16 mouse cellular contexts compared by ENCODE assay signal in genomic region chr11:117491408-117492208, GRCm38 (mm10). TPM values are rescaled to one million over a fixed set of nuclear protein-coding genes. Genes with fewer than 3 reads are reported as not detected.
A peak's percentile ranks its signal among the peaks of the same experiment; 100 is the strongest.
DNase-seq lines count a peak whose midpoint lies in the region; ATAC-seq and TF ChIP-seq lines count a peak whose summit lies in the region.
"Had no signal": no experiment of that assay in that cellular context is flagged by ENCODE, and none has a peak within 500 bp of the region (broad histone marks: within the 10 kb centered on the region; RNA-seq: fewer than 3 reads in every experiment).

No protein-coding gene starts in this region.

- no peak overlapping the region for H3K27ac ChIP-seq in ES-Bruce4 (ENCODE audit: insufficient read depth, low read length)
- H3K27ac ChIP-seq in embryonic facial prominence, embryonic 12.5 days = peak overlapping the region; percentile 90
- peak overlapping the region; percentile 9; the same call in 1 of the 2 replicates for H3K27ac ChIP-seq in forebrain, postnatal 0 days (ENCODE audit: low read depth, low read length)
- H3K27ac ChIP-seq in limb, embryonic 14.5 days (replicated peaks; ENCODE audit: low read depth, low read length) = peak overlapping the region; percentile 39; the same call in 1 of the 2 replicates
- H3K27ac ChIP-seq in heart, embryonic 11.5 days (ENCODE audit: low read depth, low read length) = no peak overlapping the region
- H3K27ac ChIP-seq: heart, embryonic 15.5 days had no signal

- H3K4me3 ChIP-seq in ES-Bruce4 (ENCODE audit: low read depth, low read length) = peak overlapping the region; percentile 52
- no peak overlapping the region for H3K4me3 ChIP-seq in embryonic facial prominence, embryonic 12.5 days
- H3K4me3 ChIP-seq in forebrain, postnatal 0 days (ENCODE audit: low read depth, low read length) = no peak overlapping the region
- no peak overlapping the region for H3K4me3 ChIP-seq in limb, embryonic 14.5 days (replicated peaks; ENCODE audit: low read length)
- no peak overlapping the region for H3K4me3 ChIP-seq in heart, embryonic 11.5 days (ENCODE audit: low read depth, low read length)
- H3K4me3 ChIP-seq: erythroblast, embryonic 14.5 days; heart, embryonic 15.5 days had no signal

- H3K4me1 ChIP-seq in ES-Bruce4 (ENCODE audit: control insufficient read depth, insufficient read depth, low read length) = no peaks in the 10 kb centered on the region
- peaks cover 31% of the 10 kb centered on the region for H3K4me1 ChIP-seq in embryonic facial prominence, embryonic 12.5 days
- peaks cover 3% of the 10 kb centered on the region for H3K4me1 ChIP-seq in forebrain, postnatal 0 days (ENCODE audit: insufficient read depth)
- peaks cover 7% of the 10 kb centered on the region for H3K4me1 ChIP-seq in limb, embryonic 14.5 days (ENCODE audit: control insufficient read depth, insufficient read depth, low read length)
- H3K4me1 ChIP-seq in heart, embryonic 11.5 days (ENCODE audit: control insufficient read depth, insufficient read depth, low read length) = no peaks in the 10 kb centered on the region
- H3K4me1 ChIP-seq: heart, embryonic 15.5 days had no signal

- peak; percentile 72 for ATAC-seq in embryonic facial prominence, embryonic 12.5 days (ENCODE audit: insufficient number of reproducible peaks, insufficient read depth, low FRiP score, low TSS enrichment)
- peak; percentile 59; the same call in 1 of the 2 replicates for ATAC-seq in forebrain, postnatal 0 days
- no peak for ATAC-seq in limb, embryonic 14.5 days (ENCODE audit: low FRiP score, low read depth)
- no peak for ATAC-seq in heart, embryonic 11.5 days (replicated peaks; ENCODE audit: insufficient number of reproducible peaks, low FRiP score, low TSS enrichment)
- ATAC-seq: intestine, embryonic 16.5 days had no signal

- H3K9ac ChIP-seq in ES-Bruce4 (ENCODE audit: low read depth, poor library complexity, severe bottlenecking) = peak overlapping the region; percentile 72
- H3K9ac ChIP-seq in embryonic facial prominence, embryonic 12.5 days = no peak overlapping the region
- H3K9ac ChIP-seq in forebrain, postnatal 0 days = 0 out of 2 replicates have a peak overlapping the region, but pooled peaks have one; percentile 6
- H3K9ac ChIP-seq in limb, embryonic 14.5 days (ENCODE audit: low read depth, low read length, severe bottlenecking) = no peak overlapping the region
- no peak overlapping the region for H3K9ac ChIP-seq in heart, embryonic 11.5 days (ENCODE audit: low read depth, low read length)
- H3K9ac ChIP-seq: heart, embryonic 15.5 days had no signal

- no peaks in the 10 kb centered on the region for H3K27me3 ChIP-seq in ES-Bruce4 (ENCODE audit: control insufficient read depth, insufficient read depth, low read length, poor library complexity, severe bottlenecking)
- H3K27me3 ChIP-seq in embryonic facial prominence, embryonic 12.5 days = no peaks in the 10 kb centered on the region
- no peaks in the 10 kb centered on the region for H3K27me3 ChIP-seq in forebrain, postnatal 0 days (ENCODE audit: insufficient read depth, low read length)
- no peaks in the 10 kb centered on the region for H3K27me3 ChIP-seq in limb, embryonic 14.5 days (ENCODE audit: control insufficient read depth, insufficient read depth, low read length)
- peaks cover 10% of the 10 kb centered on the region for H3K27me3 ChIP-seq in heart, embryonic 11.5 days (ENCODE audit: control insufficient read depth, insufficient read depth, low read length)

- WGBS in embryonic facial prominence, embryonic 12.5 days = 54% methylated on average over 16 of the region's 17 CpGs
- 34% methylated on average over 17 of the region's 17 CpGs for WGBS in forebrain, postnatal 0 days
- 67% methylated on average over 13 of the region's 17 CpGs for WGBS in limb, embryonic 14.5 days
- WGBS in heart, embryonic 11.5 days (ENCODE audit: insufficient replicate concordance) = 60% methylated on average over 16 of the region's 17 CpGs

- no peak overlapping the region; the same call in 1 of the 2 replicates for H3K4me2 ChIP-seq in embryonic facial prominence, embryonic 12.5 days (replicated peaks)
- no peak overlapping the region for H3K4me2 ChIP-seq in forebrain, postnatal 0 days (ENCODE audit: low read depth)
- H3K4me2 ChIP-seq in limb, embryonic 14.5 days (replicated peaks; ENCODE audit: low read depth, low read length, severe bottlenecking) = no peak overlapping the region
- no peak overlapping the region for H3K4me2 ChIP-seq in heart, embryonic 11.5 days
- H3K4me2 ChIP-seq: heart, embryonic 15.5 days had no signal

- no peak for TF ChIP-seq EP300 in ES-Bruce4 (IDR thresholded peaks at IDR 0.05; ENCODE audit: insufficient read depth, low read depth, low read length)

- no peak for TF ChIP-seq CTCF in ES-Bruce4 (IDR thresholded peaks at IDR 0.05; ENCODE audit: low read depth, low read length)
- no peak for TF ChIP-seq CTCF in forebrain, postnatal 0 days (IDR thresholded peaks at IDR 0.05; ENCODE audit: low read depth)

- H3K36me3 ChIP-seq in ES-Bruce4 (ENCODE audit: control insufficient read depth, insufficient read depth, low read length, poor library complexity, severe bottlenecking) = no peaks in the 10 kb centered on the region
- H3K36me3 ChIP-seq in embryonic facial prominence, embryonic 12.5 days = no peaks in the 10 kb centered on the region
- H3K36me3 ChIP-seq in forebrain, postnatal 0 days (ENCODE audit: insufficient read depth) = no peaks in the 10 kb centered on the region
- H3K36me3 ChIP-seq in limb, embryonic 14.5 days (ENCODE audit: control insufficient read depth, insufficient read depth, low read length) = no peaks in the 10 kb centered on the region
- no peaks in the 10 kb centered on the region for H3K36me3 ChIP-seq in heart, embryonic 11.5 days (ENCODE audit: control insufficient read depth, insufficient read depth, low read length)
- H3K36me3 ChIP-seq: heart, embryonic 15.5 days had no signal

- H3K9me3 ChIP-seq in ES-Bruce4 (replicated peaks; ENCODE audit: control insufficient read depth, insufficient read depth, low read length, poor library complexity, severe bottlenecking) = no peaks in the 10 kb centered on the region; the same call in 1 of the 2 replicates
- H3K9me3 ChIP-seq in embryonic facial prominence, embryonic 12.5 days = no peaks in the 10 kb centered on the region
- H3K9me3 ChIP-seq in forebrain, postnatal 0 days (ENCODE audit: low read length) = no peaks in the 10 kb centered on the region
- no peaks in the 10 kb centered on the region for H3K9me3 ChIP-seq in limb, embryonic 14.5 days (ENCODE audit: control insufficient read depth, low read length)
- H3K9me3 ChIP-seq in heart, embryonic 11.5 days (replicated peaks; ENCODE audit: control insufficient read depth, low read length) = no peaks in the 10 kb centered on the region
- H3K9me3 ChIP-seq: heart, embryonic 15.5 days had no signal

- DNase-seq in forebrain, postnatal 0 days = no peak
- DNase-seq in limb, embryonic 14.5 days (ENCODE audit: low spot score) = no peak
- DNase-seq in left cerebral cortex, adult 8-10 months (ENCODE audit: low spot score in 2 of 2) = no peak
- no peak for DNase-seq in spleen, postnatal 14 days (ENCODE audit: low spot score in 2 of 2)
- no peak for DNase-seq in gastrocnemius, postnatal 10 days
- DNase-seq: adrenal gland, adult 2 months; cerebellum, postnatal 36 days; gastrocnemius, postnatal 25 days; lung, postnatal 36 days had no signal

- no peak for TF ChIP-seq POLR2A in ES-Bruce4 (IDR thresholded peaks at IDR 0.05; ENCODE audit: insufficient read depth, low read length)
- no peak for TF ChIP-seq POLR2A in limb, embryonic 14.5 days (IDR thresholded peaks at IDR 0.05; ENCODE audit: borderline replicate concordance, extremely low read depth, insufficient read depth, insufficient read length)

RNA-seq across cellular contexts. Expression of gene Gm11733, which starts 7.4 kb away (rescaled TPM):
- polyA plus RNA-seq in ES-Bruce4 (2011; ENCODE audit: insufficient read depth, insufficient read length, low read depth, missing spikeins) = not detected in 2 replicates
- polyA plus RNA-seq in embryonic facial prominence, embryonic 12.5 days (2016; fragmentation: Nextera tagmentation; extraction: Ambion mirVana) = not detected in 2 replicates
- 0.14 and 0.23 TPM in 2 replicates for total RNA-seq in forebrain, postnatal 0 days (2014; rRNA removed)
- polyA plus RNA-seq in forebrain, postnatal 0 days (2015; fragmentation: Nextera tagmentation; extraction: Ambion mirVana) = 0.08 and 0.18 TPM in 2 replicates
- polyA plus RNA-seq in limb, embryonic 14.5 days (2012; rRNA removed) = not detected in 2 replicates
- polyA plus RNA-seq in limb, embryonic 14.5 days (2014; fragmentation: Nextera tagmentation; extraction: Ambion mirVana) = 0.08 TPM in 1 of 2 replicates, not detected in the other
- under 1 TPM in 3 of 4 experiments, not detected in 1; 0.14 to 0.26 (median 0.16) TPM for total RNA-seq in left cerebral cortex, adult 8-10 months (2022)
- polyA plus RNA-seq in heart, embryonic 11.5 days (2014; fragmentation: Nextera tagmentation; extraction: Ambion mirVana) = 0.13 TPM in 1 of 2 replicates, not detected in the other
- total RNA-seq in gastrocnemius, postnatal 10 days (2021) = not detected
- total RNA-seq: adrenal gland, adult 2 months; gastrocnemius, postnatal 25 days had no signal
- polyA plus RNA-seq: adrenal gland, adult 2 months; erythroblast, embryonic 14.5 days; heart, embryonic 15.5 days; liver, embryonic 16.5 days had no signal

Comparison
In these comparisons a context has a peak if more than half of its experiments do, and no peak if none do; other contexts are left out.
1. H3K27ac ChIP-seq: peak in embryonic facial prominence, embryonic 12.5 days (single experiment), forebrain, postnatal 0 days (single experiment) and limb, embryonic 14.5 days (single experiment); none in ES-Bruce4 (single experiment) and heart, embryonic 11.5 days (single experiment).
2. H3K9ac ChIP-seq: peak in ES-Bruce4 (single experiment) and forebrain, postnatal 0 days (single experiment); none in embryonic facial prominence, embryonic 12.5 days (single experiment), limb, embryonic 14.5 days (single experiment) and heart, embryonic 11.5 days (single experiment).
3. ATAC-seq: peak in embryonic facial prominence, embryonic 12.5 days (single experiment) and forebrain, postnatal 0 days (single experiment); none in limb, embryonic 14.5 days (single experiment) and heart, embryonic 11.5 days (single experiment).